Mouse (Mus musculus) R1 (cell line): ENCODE data around the gene Asic2.
A peak's percentile ranks its signal among the peaks of the same experiment; 100 is the strongest.

ENCODE experiments used
- DNase-seq: peaks from one replicate; pipeline ENCODE4 v3.0.0-alpha.2; 2018; ENCODE audit warnings: low read depth, low spot score

Asic2 gene

GRCm38 (mm10) chr11:81521881-81522280 lies 446.4 kb downstream of the Asic2 start:
- DNase-seq, result no peak

GRCm38 (mm10) chr11:81518001-81518955 lies 450.0 kb downstream of the Asic2 start:
- peak; percentile 41 for DNase-seq

- no peak for DNase-seq
Measured at GRCm38 (mm10) chr11:81515754-81516153, 452.5 kb downstream of the Asic2 start.

- peak; percentile 26 for DNase-seq
Measured at GRCm38 (mm10) chr11:81512434-81512833, 455.8 kb downstream of the Asic2 start.

- DNase-seq, result no peak
Measured at GRCm38 (mm10) chr11:81511401-81511800, 456.9 kb downstream of the Asic2 start.

GRCm38 (mm10) chr11:81508385-81509233 lies 459.6 kb downstream of the Asic2 start:
- no peak for DNase-seq

GRCm38 (mm10) chr11:81504791-81505430 lies 463.3 kb downstream of the Asic2 start:
- peak; percentile 87 for DNase-seq

GRCm38 (mm10) chr11:81501473-81502246 lies 466.6 kb downstream of the Asic2 start:
- no peak for DNase-seq

GRCm38 (mm10) chr11:81498990-81499389 lies 469.3 kb downstream of the Asic2 start:
- no peak for DNase-seq

- DNase-seq, result no peak
Measured at GRCm38 (mm10) chr11:81497652-81498391, 470.4 kb downstream of the Asic2 start.

GRCm38 (mm10) chr11:81496446-81496845 lies 471.8 kb downstream of the Asic2 start:
- DNase-seq, result no peak

GRCm38 (mm10) chr11:81492351-81492750 lies 475.9 kb downstream of the Asic2 start:
- DNase-seq, result no peak

- DNase-seq, result no peak
Measured at GRCm38 (mm10) chr11:81489144-81489735, 479.0 kb downstream of the Asic2 start.

GRCm38 (mm10) chr11:81488681-81489080 lies 479.6 kb downstream of the Asic2 start:
- no peak for DNase-seq

GRCm38 (mm10) chr11:81486265-81486940 lies 481.9 kb downstream of the Asic2 start:
- peak; percentile 39 for DNase-seq

GRCm38 (mm10) chr11:81481198-81481597 lies 487.1 kb downstream of the Asic2 start:
- no peak for DNase-seq

- DNase-seq, result peak; percentile 56
Measured at GRCm38 (mm10) chr11:81476231-81476630, 492.0 kb downstream of the Asic2 start.

GRCm38 (mm10) chr11:81474121-81474520 lies 494.1 kb downstream of the Asic2 start:
- no peak for DNase-seq

GRCm38 (mm10) chr11:81462199-81462598 lies 506.1 kb downstream of the Asic2 start:
- DNase-seq, result peak; percentile 34
